Mouse (Mus musculus): ENCODE results near the gene Sephs2. TPM values are rescaled to one million over a fixed set of nuclear protein-coding genes. Genes with fewer than 3 reads are reported as not detected.

The Sephs2 gene
- total RNA-seq (2012; rRNA removed), result 104 and 113 TPM in 2 replicates

- TF ChIP-seq HCFC1 (IDR thresholded peaks at IDR 0.05; ENCODE audit: borderline replicate concordance, insufficient read depth, low read length), result peak; percentile 67; the same call in 1 of the 2 replicates
- peak; percentile 90 for TF ChIP-seq CHD2 (IDR thresholded peaks at IDR 0.05; ENCODE audit: low read depth, low read length)
- no peak for TF ChIP-seq ZNF384 (IDR thresholded peaks at IDR 0.05; ENCODE audit: low read depth, low read length)
- TF ChIP-seq ZC3H11A (IDR thresholded peaks at IDR 0.05; ENCODE audit: borderline replicate concordance, low read depth, low read length), result no peak
- TF ChIP-seq MAFK (IDR thresholded peaks at IDR 0.05; ENCODE audit: insufficient read depth, low read depth, low read length), result no peak
- H3K36me3 ChIP-seq (ENCODE audit: control insufficient read depth, insufficient read depth, low read length, poor library complexity, severe bottlenecking), result peaks cover 11% of the 10 kb centered on the region
- peaks cover 0 to 10% of the 10 kb centered on the region in 2 experiments; a peak in 2 of 4 replicates for H3K4me1 ChIP-seq (ENCODE audit: control insufficient read depth in 2 of 2, insufficient read depth in 2 of 2, low read length in 2 of 2, poor library complexity in 1 of 2)
- H3K4me3 ChIP-seq (ENCODE audit: insufficient read depth in 1 of 2, low read depth in 1 of 2, low read length in 2 of 2, poor library complexity in 1 of 2, severe bottlenecking in 1 of 2), result peak within 1 kb of the TSS; percentile 86 to 93
- DNase-seq (ENCODE audit: low read depth, low spot score), result peak; percentile 90
- no peaks in the 10 kb centered on the region for H3K9me3 ChIP-seq (ENCODE audit: control insufficient read depth, insufficient read depth, low read depth, low read length)
- H3K9ac ChIP-seq (ENCODE audit: insufficient read depth, low read depth, low read length, poor library complexity, severe bottlenecking), result peak within 1 kb of the TSS; percentile 96
- in situ Hi-C loops (cut with MboI; ENCODE audit: low sequenced_read_pairs in 2 of 2, unreplicated experiment in 2 of 2), result no loop called here
- peak within 1 kb of the TSS; percentile 56; the same call in 1 of the 2 replicates for H3K27ac ChIP-seq (ENCODE audit: insufficient read depth, low read depth, low read length, poor library complexity, severe bottlenecking)
These were observed at the start of gene Sephs2 for GRCm38 (mm10) chr7:127273925-127274789. TSS of gene Sephs2 (minus strand) at chr7:127274055.

GRCm38 (mm10) chr7:127322085-127322484 is 48.2 kb upstream of the Sephs2 start:
- no peak overlapping the region for H3K27ac ChIP-seq (ENCODE audit: insufficient read depth, low read depth, low read length, poor library complexity, severe bottlenecking)
- in situ Hi-C loops (cut with MboI; ENCODE audit: low sequenced_read_pairs in 2 of 2, unreplicated experiment in 2 of 2), result no loop called here
- DNase-seq (ENCODE audit: low read depth, low spot score), result no peak
- H3K36me3 ChIP-seq (ENCODE audit: control insufficient read depth, insufficient read depth, low read length, poor library complexity, severe bottlenecking), result no peaks in the 10 kb centered on the region
- H3K4me1 ChIP-seq (ENCODE audit: control insufficient read depth in 2 of 2, insufficient read depth in 2 of 2, low read length in 2 of 2, poor library complexity in 1 of 2), result peaks cover 0 to 4% of the 10 kb centered on the region in 2 experiments; a peak in 1 of 4 replicates
- no peak overlapping the region for H3K4me3 ChIP-seq (ENCODE audit: insufficient read depth in 1 of 2, low read depth in 1 of 2, low read length in 2 of 2, poor library complexity in 1 of 2, severe bottlenecking in 1 of 2)
- no peak for TF ChIP-seq MAFK (IDR thresholded peaks at IDR 0.05; ENCODE audit: insufficient read depth, low read depth, low read length)
- TF ChIP-seq CHD2 (IDR thresholded peaks at IDR 0.05; ENCODE audit: low read depth, low read length), result no peak
- TF ChIP-seq ZC3H11A (IDR thresholded peaks at IDR 0.05; ENCODE audit: borderline replicate concordance, low read depth, low read length), result no peak
- no peak for TF ChIP-seq ZNF384 (IDR thresholded peaks at IDR 0.05; ENCODE audit: low read depth, low read length)
- TF ChIP-seq HCFC1 (IDR thresholded peaks at IDR 0.05; ENCODE audit: borderline replicate concordance, insufficient read depth, low read length), result no peak
- H3K9ac ChIP-seq (ENCODE audit: insufficient read depth, low read depth, low read length, poor library complexity, severe bottlenecking), result 0 out of 2 replicates have a peak overlapping the region, but pooled peaks have one; percentile 12
- no peaks in the 10 kb centered on the region for H3K9me3 ChIP-seq (ENCODE audit: control insufficient read depth, insufficient read depth, low read depth, low read length)

- Histone ChIP-seq H3K4me3 (ENCODE audit: insufficient read depth in 1 of 2, low read depth in 1 of 2, low read length in 2 of 2, poor library complexity in 1 of 2, severe bottlenecking in 1 of 2) (no peak overlapping the region), H3K9me3 (ENCODE audit: control insufficient read depth, insufficient read depth, low read depth, low read length) (no peaks in the 10 kb centered on the region), H3K27ac (ENCODE audit: insufficient read depth, low read depth, low read length, poor library complexity, severe bottlenecking) (no peak overlapping the region), H3K36me3 (ENCODE audit: control insufficient read depth, insufficient read depth, low read length, poor library complexity, severe bottlenecking) (no peaks in the 10 kb centered on the region), H3K9ac (ENCODE audit: insufficient read depth, low read depth, low read length, poor library complexity, severe bottlenecking) (no peak overlapping the region), H3K4me1 (ENCODE audit: control insufficient read depth in 2 of 2, insufficient read depth in 2 of 2, low read length in 2 of 2, poor library complexity in 1 of 2) (peaks cover 0 to 4% of the 10 kb centered on the region in 2 experiments; a peak in 1 of 4 replicates)
- no peak for TF ChIP-seq CHD2 (IDR thresholded peaks at IDR 0.05; ENCODE audit: low read depth, low read length)
- TF ChIP-seq MAFK (IDR thresholded peaks at IDR 0.05; ENCODE audit: insufficient read depth, low read depth, low read length), result no peak
- TF ChIP-seq ZNF384 (IDR thresholded peaks at IDR 0.05; ENCODE audit: low read depth, low read length), result no peak
- TF ChIP-seq HCFC1 (IDR thresholded peaks at IDR 0.05; ENCODE audit: borderline replicate concordance, insufficient read depth, low read length), result no peak
- no peak for TF ChIP-seq ZC3H11A (IDR thresholded peaks at IDR 0.05; ENCODE audit: borderline replicate concordance, low read depth, low read length)
- no peak for DNase-seq (ENCODE audit: low read depth, low spot score)
- in situ Hi-C loops (cut with MboI; ENCODE audit: low sequenced_read_pairs in 2 of 2, unreplicated experiment in 2 of 2), result no loop called here
These were observed 47.3 kb upstream of the Sephs2 start for GRCm38 (mm10) chr7:127321106-127321505.

GRCm38 (mm10) chr7:127313912-127314311 is 40.1 kb upstream of the Sephs2 start:
- Histone ChIP-seq H3K9ac (ENCODE audit: insufficient read depth, low read depth, low read length, poor library complexity, severe bottlenecking) (no peak overlapping the region), H3K9me3 (ENCODE audit: control insufficient read depth, insufficient read depth, low read depth, low read length) (no peaks in the 10 kb centered on the region), H3K4me1 (ENCODE audit: control insufficient read depth in 2 of 2, insufficient read depth in 2 of 2, low read length in 2 of 2, poor library complexity in 1 of 2) (peaks cover 0 to 7% of the 10 kb centered on the region in 2 experiments; a peak in 3 of 4 replicates), H3K4me3 (ENCODE audit: insufficient read depth in 1 of 2, low read depth in 1 of 2, low read length in 2 of 2, poor library complexity in 1 of 2, severe bottlenecking in 1 of 2) (no peak overlapping the region), H3K27ac (ENCODE audit: insufficient read depth, low read depth, low read length, poor library complexity, severe bottlenecking) (no peak overlapping the region), H3K36me3 (ENCODE audit: control insufficient read depth, insufficient read depth, low read length, poor library complexity, severe bottlenecking) (no peaks in the 10 kb centered on the region)
- TF ChIP-seq CHD2 (IDR thresholded peaks at IDR 0.05; ENCODE audit: low read depth, low read length), result no peak
- TF ChIP-seq ZNF384 (IDR thresholded peaks at IDR 0.05; ENCODE audit: low read depth, low read length), result no peak
- TF ChIP-seq MAFK (IDR thresholded peaks at IDR 0.05; ENCODE audit: insufficient read depth, low read depth, low read length), result no peak
- no peak for TF ChIP-seq HCFC1 (IDR thresholded peaks at IDR 0.05; ENCODE audit: borderline replicate concordance, insufficient read depth, low read length)
- TF ChIP-seq ZC3H11A (IDR thresholded peaks at IDR 0.05; ENCODE audit: borderline replicate concordance, low read depth, low read length), result no peak
- DNase-seq (ENCODE audit: low read depth, low spot score), result no peak
- in situ Hi-C loops (cut with MboI; ENCODE audit: low sequenced_read_pairs in 2 of 2, unreplicated experiment in 2 of 2), result no loop called here
